Mouse (Mus musculus): ENCODE results near the gene Pus7l.

DNA sequence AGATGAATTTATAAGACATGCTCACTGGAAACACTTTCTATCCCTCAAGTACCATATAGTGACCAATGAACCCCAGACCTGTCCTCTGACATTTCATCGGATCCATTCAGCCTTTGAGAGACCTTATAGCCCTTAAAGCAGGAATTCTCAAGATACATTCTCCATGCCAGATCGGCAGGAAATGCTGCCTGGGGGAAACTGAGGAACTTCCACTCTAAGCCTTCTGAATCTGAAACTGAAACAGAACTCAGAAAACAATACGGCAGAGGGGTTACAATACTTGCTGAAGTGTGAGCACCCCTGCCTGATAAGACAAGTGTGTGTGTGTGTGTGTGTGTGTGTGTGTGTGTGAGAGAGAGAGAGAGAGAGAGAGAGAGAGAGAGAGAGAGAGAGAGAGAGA is 4.1 kb downstream of the Pus7l start:
- TF ChIP-seq CTCF (IDR thresholded peaks at IDR 0.05) = no peak
- TF ChIP-seq EP300 (IDR thresholded peaks at IDR 0.05) = no peak
